Mouse (Mus musculus) CH12.LX (cell line): ENCODE measurements around the gene Gss. TPM values are rescaled to one million over a fixed set of nuclear protein-coding genes. Genes with fewer than 3 reads are reported as not detected.

Experiments used
- DNase-seq: peaks from one replicate; pipeline ENCODE4 v3.0.0-alpha.2; 2013; ENCODE audit errors: extremely low read depth
- H3K27ac ChIP-seq: 2 replicates; pipeline ENCODE4 v1.5.1; 2012; ENCODE audit warnings: low read depth, mild to moderate bottlenecking, control low read depth, moderate library complexity; ENCODE audit not compliant: insufficient read depth
- H3K27me3 ChIP-seq: replicated peaks from 2 replicates; pipeline ENCODE3; 2012; ENCODE audit warnings: inconsistent platforms
- H3K36me3 ChIP-seq, 2 experiments: replicated peaks in 1 of 2; 2 replicates each; pipeline versions ENCODE3 to v1.6.1; 2012; ENCODE audit warnings: inconsistent platforms in 1 of 2, low read length in 1 of 2, mild to moderate bottlenecking in 1 of 2, mixed read lengths in 1 of 2, moderate library complexity in 1 of 2; ENCODE audit not compliant: control insufficient read depth in 1 of 2, insufficient read depth in 1 of 2
- H3K4me1 ChIP-seq, 2 experiments: 2 replicates each; pipeline ENCODE4 v1.6.1; 2012; ENCODE audit warnings: inconsistent platforms in 1 of 2, moderate library complexity in 1 of 2; ENCODE audit not compliant: insufficient read depth in 2 of 2, control insufficient read depth in 1 of 2
- H3K4me2 ChIP-seq: 2 replicates; pipeline ENCODE4 v1.6.1; 2012; ENCODE audit warnings: low read depth, mild to moderate bottlenecking, control low read depth; ENCODE audit not compliant: poor library complexity, insufficient read depth, severe bottlenecking
- H3K4me3 ChIP-seq, 3 experiments: fragments of 150-350 bp in 1 of 3; sonication (generic) in 1 of 3; replicated peaks in 1 of 3; 2 replicates each; pipeline versions ENCODE3 to v1.5.1; 2011 to 2012; ENCODE audit warnings: low read depth in 2 of 3, low read length in 2 of 3, mild to moderate bottlenecking in 2 of 3, moderate library complexity in 2 of 3, control low read depth in 1 of 3, improper control_type of control experiment in 1 of 3, inconsistent platforms in 1 of 3, mixed read lengths in 1 of 3; ENCODE audit not compliant: poor library complexity in 1 of 3
- H3K79me2 ChIP-seq: replicated peaks from 2 replicates; pipeline ENCODE4 v1.6.1; 2012; ENCODE audit warnings: mild to moderate bottlenecking, moderate library complexity; ENCODE audit not compliant: control insufficient read depth, poor library complexity, insufficient read depth, severe bottlenecking; ENCODE audit errors: extremely low read depth
- H3K9ac ChIP-seq: 2 replicates; pipeline ENCODE4 v1.6.1; 2012; ENCODE audit warnings: low read depth, mild to moderate bottlenecking, control low read depth, moderate library complexity; ENCODE audit not compliant: insufficient read depth
- H3K9me3 ChIP-seq: replicated peaks from 2 replicates; pipeline ENCODE3; 2012; ENCODE audit warnings: low read length, inconsistent platforms, mixed read lengths
- CHD2 ChIP-seq: IDR thresholded peaks from 2 replicates; pipeline ENCODE4 v1.6.1; 2011; ENCODE audit warnings: low read length, improper control_type of control experiment
- ELF1 ChIP-seq: IDR thresholded peaks from 2 replicates; pipeline ENCODE4 v1.6.1; 2014; ENCODE audit warnings: low read depth, mild to moderate bottlenecking, inconsistent platforms, low read length, improper control_type of control experiment
- ETS1 ChIP-seq: conservative IDR thresholded peaks from 2 replicates; pipeline ENCODE4 v1.6.1; 2012; ENCODE audit warnings: low read depth, mild to moderate bottlenecking, inconsistent platforms, low read length, improper control_type of control experiment, moderate library complexity
- HCFC1 ChIP-seq: IDR thresholded peaks from 2 replicates; pipeline ENCODE4 v1.6.1; 2012; ENCODE audit warnings: low read depth, mild to moderate bottlenecking, inconsistent platforms, low read length, improper control_type of control experiment
- JUN ChIP-seq: IDR thresholded peaks from 2 replicates; pipeline ENCODE4 v1.6.1; 2011; ENCODE audit warnings: low read depth, mild to moderate bottlenecking, low read length, improper control_type of control experiment, moderate library complexity; ENCODE audit not compliant: insufficient read depth
- JUND ChIP-seq: conservative IDR thresholded peaks from 2 replicates; pipeline ENCODE4 v1.6.1; 2011; ENCODE audit warnings: low read depth, low read length, improper control_type of control experiment
- MAFK ChIP-seq: IDR thresholded peaks from 2 replicates; pipeline ENCODE4 v1.6.1; 2011; ENCODE audit warnings: low read length, improper control_type of control experiment; ENCODE audit not compliant: insufficient replicate concordance
- MAX ChIP-seq: IDR thresholded peaks from 2 replicates; pipeline ENCODE4 v1.6.1; 2011; ENCODE audit warnings: low read length, improper control_type of control experiment
- MEF2A ChIP-seq: IDR thresholded peaks from 2 replicates; pipeline ENCODE4 v1.6.1; 2014; ENCODE audit warnings: low read depth, mild to moderate bottlenecking, inconsistent platforms, low read length, improper control_type of control experiment, borderline replicate concordance
- MYC ChIP-seq: IDR thresholded peaks from 2 replicates; pipeline ENCODE4 v1.6.1; 2011; ENCODE audit warnings: low read depth, mild to moderate bottlenecking, improper control_type of control experiment, low read length
- NRF1 ChIP-seq: IDR thresholded peaks from 2 replicates; pipeline ENCODE4 v1.6.1; 2014; ENCODE audit warnings: low read depth, mild to moderate bottlenecking, inconsistent platforms, low read length, improper control_type of control experiment, moderate library complexity
- POLR2A ChIP-seq: IDR thresholded peaks from 2 replicates; pipeline ENCODE4 v1.6.1; 2011; ENCODE audit warnings: low read depth, mild to moderate bottlenecking, improper control_type of control experiment, low read length
- RAD21 ChIP-seq: IDR thresholded peaks from 2 replicates; pipeline ENCODE4 v1.6.1; 2011; ENCODE audit warnings: low read depth, mild to moderate bottlenecking, low read length, improper control_type of control experiment, moderate library complexity
- RCOR1 ChIP-seq: conservative IDR thresholded peaks from 2 replicates; pipeline ENCODE4 v1.6.1; 2012; ENCODE audit warnings: low read depth, mild to moderate bottlenecking, inconsistent platforms, low read length, improper control_type of control experiment
- SMC3 ChIP-seq: IDR thresholded peaks from 2 replicates; pipeline ENCODE4 v1.6.1; 2011; ENCODE audit warnings: low read depth, low read length, improper control_type of control experiment
- TBP ChIP-seq: conservative IDR thresholded peaks from 2 replicates; pipeline ENCODE4 v1.6.1; 2011; ENCODE audit warnings: low read depth, low read length, improper control_type of control experiment
- UBTF ChIP-seq: IDR thresholded peaks from 2 replicates; pipeline ENCODE4 v1.6.1; 2012; ENCODE audit warnings: low read depth, mild to moderate bottlenecking, inconsistent platforms, low read length, improper control_type of control experiment, moderate library complexity
- USF2 ChIP-seq: conservative IDR thresholded peaks from 2 replicates; pipeline ENCODE4 v1.6.1; 2011; ENCODE audit warnings: low read depth, low read length, improper control_type of control experiment
- ZC3H11A ChIP-seq: IDR thresholded peaks from 2 replicates; pipeline ENCODE4 v1.6.1; 2012; ENCODE audit warnings: low read depth, mild to moderate bottlenecking, inconsistent platforms, low read length, improper control_type of control experiment
- dilution Hi-C: fragments of 300-500 bp; cut with MboI; formaldehyde crosslinking; loops from 2 replicates; pipeline ENCODE4 v1.14.3; 2020; ENCODE audit warnings: low sequenced_read_pairs; ENCODE audit not compliant: extremely low pct_unique_long_range_greater_than_20kb, extremely low pct_ligation_motif_present
- in situ Hi-C: fragments of 300-500 bp; cut with MboI; formaldehyde crosslinking; loops from 3 replicates; pipeline ENCODE4 v1.14.3; 2019; ENCODE audit warnings: low sequenced_read_pairs, low pct_ligation_motif_present, low pct_unique_long_range_greater_than_20kb, mixed read lengths
- polyA plus RNA-seq: library from polyadenylated mRNA; unstranded; fragments of >175 nt; gene quantifications from 2 replicates; pipeline ENCODE4 v1.2.1, GENCODE M21; 2012; ENCODE audit warnings: low read depth; ENCODE audit not compliant: insufficient read length
- total RNA-seq, 2 experiments: library from RNA; depleted of rRNA; stranded (reverse); fragments of 300-350 nt in 1 of 2; fragments of >200 nt in 1 of 2; gene quantifications; 2 replicates each; pipeline ENCODE4 v1.2.3; 2012 to 2014

Gss gene
- total and polyA plus RNA-seq, 3 experiments: 17.3 to 21.9 (median 18.0) TPM

GRCm38 (mm10) chr2:155573996-155574395 lies 18.6 kb downstream of the Gss start:
- Histone ChIP-seq H3K79me2 (no peaks in the 10 kb centered on the region), H3K4me1 (no peaks in the 10 kb centered on the region), H3K27ac (no peak overlapping the region)
- TF ChIP-seq JUN: no peak
- TF ChIP-seq ETS1: no peak
- no peak for TF ChIP-seq NRF1
- TF ChIP-seq UBTF: no peak
- no peak for TF ChIP-seq POLR2A
- TF ChIP-seq CHD2: no peak
- no peak for TF ChIP-seq USF2
- no peak for TF ChIP-seq MAX
- TF ChIP-seq RCOR1: no peak
- TF ChIP-seq MYC: no peak
- no peak for TF ChIP-seq MAFK
- TF ChIP-seq MEF2A: no peak
- no peak for TF ChIP-seq ZC3H11A
- TF ChIP-seq HCFC1: no peak
- no peak for TF ChIP-seq ELF1
- TF ChIP-seq RAD21: no peak
- no peak for TF ChIP-seq JUND
- no peak for TF ChIP-seq SMC3
- TF ChIP-seq, all 38 proteins: peak for 0
- Histone ChIP-seq H3K9ac (no peak overlapping the region), H3K9me3 (no peaks in the 10 kb centered on the region), H3K27me3 (no peaks in the 10 kb centered on the region), H3K4me3 (no peak overlapping the region), H3K36me3 (peaks cover 0 to 61% of the 10 kb centered on the region in 2 experiments), H3K4me2 (no peak overlapping the region)
- no peak for DNase-seq
- dilution Hi-C loops: no loop called here
- in situ Hi-C loops: no loop called here

- no peak overlapping the region for H3K4me3 ChIP-seq
- no peaks in the 10 kb centered on the region for H3K27me3 ChIP-seq
- no peaks in the 10 kb centered on the region for H3K4me1 ChIP-seq
- H3K9ac ChIP-seq: no peak overlapping the region
- no peak overlapping the region for H3K4me2 ChIP-seq
- no peaks in the 10 kb centered on the region for H3K79me2 ChIP-seq
- TF ChIP-seq UBTF (no peak), TBP (no peak), ZC3H11A (no peak), MAFK (no peak), NRF1 (no peak), MYC (no peak)
- in situ Hi-C loops (no loop called here), dilution Hi-C loops (no loop called here)
- no peak for DNase-seq
- peaks cover 0 to 55% of the 10 kb centered on the region in 2 experiments for H3K36me3 ChIP-seq
- H3K9me3 ChIP-seq: no peaks in the 10 kb centered on the region
- H3K27ac ChIP-seq: no peak overlapping the region
These were observed 19.6 kb downstream of the Gss start for GRCm38 (mm10) chr2:155573001-155573400.
